Mouse (Mus musculus) liver, embryonic 14.5 days (tissue): Measurements from ENCODE around the gene Fgf15.

Source experiments
- CTCF ChIP-seq: IDR thresholded peaks from 2 replicates; pipeline ENCODE4 v1.5.1; 2016; ENCODE audit warnings: antibody characterized with exemption, low read depth, control low read depth
- EP300 ChIP-seq: IDR thresholded peaks from 2 replicates; pipeline ENCODE4 v1.6.1; 2016; ENCODE audit warnings: antibody characterized with exemption, low read depth

GRCm38 (mm10) chr7:144867602-144868001 is 28.7 kb upstream of the Fgf15 start:
- TF ChIP-seq CTCF: no peak
- no peak for TF ChIP-seq EP300
